In the genomic region with DNA sequence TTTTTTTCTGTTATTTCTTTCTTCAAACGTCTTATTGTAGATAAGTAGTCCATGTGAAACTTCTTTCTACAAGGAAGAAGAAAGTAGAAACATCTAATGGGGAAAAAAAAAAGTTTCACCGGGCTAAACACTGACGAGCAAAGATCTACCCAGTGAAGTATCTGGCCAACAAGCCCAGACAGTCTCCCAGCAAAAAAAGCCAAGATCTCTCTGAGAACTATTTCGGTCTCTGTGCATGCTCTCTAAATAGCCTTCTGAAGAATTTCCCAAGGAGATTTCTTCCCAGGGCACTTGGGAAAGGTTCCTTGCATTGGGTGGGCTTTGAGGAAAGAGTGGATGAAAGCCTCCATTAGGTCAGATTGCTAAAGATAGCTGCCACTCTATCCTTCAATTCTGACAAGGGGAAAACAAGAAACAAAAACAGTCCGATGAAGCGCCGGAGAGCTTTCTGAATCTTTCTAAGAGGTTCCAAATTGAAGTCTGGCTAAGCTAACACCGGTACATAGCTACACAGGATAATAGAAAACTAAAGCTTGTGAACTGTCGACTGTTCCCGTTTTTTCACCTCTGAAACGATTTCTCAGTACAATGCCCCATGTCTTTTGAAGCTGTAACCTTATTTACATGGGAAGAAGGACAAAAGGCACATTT, we compare ENCODE assay signal across 14 mouse cellular contexts.
A peak's percentile ranks its signal among the peaks of the same experiment; 100 is the strongest.
DNase-seq lines count a peak whose midpoint lies in the region; ATAC-seq lines count a peak whose summit lies in the region.
"Had no signal": no experiment of that assay in that cellular context is flagged by ENCODE, and none has a peak within 500 bp of the region (broad histone marks: within the 10 kb centered on the region; RNA-seq: fewer than 3 reads in every experiment).

No protein-coding gene starts in this region.

- intact Hi-C loops in heart, postnatal 25 days (cut with DNase I): no loop called here

- no peaks in the 10 kb centered on the region for H3K36me3 ChIP-seq in hindbrain, embryonic 13.5 days
- H3K36me3 ChIP-seq: liver, embryonic 13.5 days had no signal

- H3K9ac ChIP-seq in hindbrain, embryonic 13.5 days: no peak overlapping the region
- H3K9ac ChIP-seq: liver, embryonic 13.5 days had no signal

- 58% methylated on average over 11 of the region's 11 CpGs for whole genome bisulfite sequencing in hindbrain, embryonic 13.5 days

- H3K4me2 ChIP-seq in hindbrain, embryonic 13.5 days: 0 out of 2 replicates have a peak overlapping the region, but pooled peaks have one; percentile 15
- H3K4me2 ChIP-seq: liver, embryonic 13.5 days had no signal

- no peaks in the 10 kb centered on the region for H3K9me3 ChIP-seq in hindbrain, embryonic 13.5 days
- H3K9me3 ChIP-seq: liver, embryonic 13.5 days had no signal

- no peaks in the 10 kb centered on the region for H3K27me3 ChIP-seq in hindbrain, embryonic 13.5 days
- H3K27me3 ChIP-seq: liver, embryonic 13.5 days had no signal

- no peaks in the 10 kb centered on the region for H3K4me1 ChIP-seq in hindbrain, embryonic 13.5 days (replicated peaks)
- H3K4me1 ChIP-seq: liver, embryonic 13.5 days had no signal

- H3K4me3 ChIP-seq in hindbrain, embryonic 13.5 days: no peak overlapping the region
- H3K4me3 ChIP-seq: liver, embryonic 13.5 days had no signal

- H3K27ac ChIP-seq in hindbrain, embryonic 13.5 days: no peak overlapping the region
- H3K27ac ChIP-seq: liver, embryonic 13.5 days; stomach, postnatal 0 days had no signal

- DNase-seq in heart, adult 18-20 months: peak; percentile 1 to 32
- no peak for DNase-seq in heart, postnatal 25 days (ENCODE audit: low spot score)
- peak; percentile 24 to 44 for DNase-seq in right cerebral cortex, postnatal 10 days (ENCODE audit: low spot score in 2 of 2)
- no peak for DNase-seq in right cerebral cortex, postnatal 4 days
- DNase-seq in retina, embryonic 14.5 days (ENCODE audit: low spot score): no peak
- DNase-seq in cerebellum, adult 9-10 months: no peak
- DNase-seq in layer of hippocampus, postnatal 25 days (ENCODE audit: extremely low spot score in 1 of 2, low spot score in 1 of 2): no peak
- DNase-seq: gastrocnemius, postnatal 10 days; kidney, adult 2 months; layer of hippocampus, postnatal 36 days; liver, embryonic 13.5 days had no signal

- ATAC-seq in hindbrain, embryonic 13.5 days (ENCODE audit: low FRiP score): no peak
- ATAC-seq: CD4-positive, CD25-positive, alpha-beta regulatory T cell, adult 4 months had no signal

Comparison
In these comparisons a context has a peak if more than half of its experiments do, and no peak if none do; other contexts are left out.
1. DNase-seq: peak in heart, adult 18-20 months (2 of 2) and right cerebral cortex, postnatal 10 days (2 of 2); none in heart, postnatal 25 days (single experiment), right cerebral cortex, postnatal 4 days (single experiment), retina, embryonic 14.5 days (single experiment), cerebellum, adult 9-10 months (single experiment) and layer of hippocampus, postnatal 25 days (0 of 2).